Mouse (Mus musculus) liver, postnatal 0 days (tissue): ENCODE data around the gene Rsu1.

Source experiments
- CTCF ChIP-seq: sonication (generic); IDR thresholded peaks from 2 replicates; pipeline ENCODE4 v1.5.1; 2016; ENCODE audit warnings: antibody characterized with exemption, low read depth
- EP300 ChIP-seq: IDR thresholded peaks from 2 replicates; pipeline ENCODE4 v1.6.1; 2016; ENCODE audit warnings: antibody characterized with exemption, low read depth, mild to moderate bottlenecking

- TF ChIP-seq CTCF (peak; percentile 54), EP300 (no peak)
Measured at GRCm38 (mm10) chr2:13168743-13169142, 102.5 kb downstream of the Rsu1 start.
